Mouse (Mus musculus) limb, embryonic 11.5 days (tissue): ENCODE measurements around the gene Dcaf4. TPM values are rescaled to one million over a fixed set of nuclear protein-coding genes. Genes with fewer than 3 reads are reported as not detected.
A peak's percentile ranks its signal among the peaks of the same experiment; 100 is the strongest.

Experiments
- ATAC-seq: fragments of 200-750 bp; cut with Nextera tagmentation; 2 replicates; pipeline ENCODE4 v1.8.0; 2017; ENCODE audit warnings: low read depth; ENCODE audit not compliant: insufficient number of reproducible peaks, low FRiP score, low TSS enrichment
- DNase-seq: peaks from one replicate; pipeline ENCODE4 v3.0.0-alpha.2; 2015; ENCODE audit warnings: low spot score
- H3K27ac ChIP-seq: fragments of 300-500 bp; sonication (generic); replicated peaks from 2 replicates; pipeline ENCODE4 v1.5.1; 2014; ENCODE audit warnings: low read depth, mild to moderate bottlenecking, low read length
- H3K27me3 ChIP-seq: fragments of 300-500 bp; sonication (generic); 2 replicates; pipeline ENCODE4 v1.6.1; 2014; ENCODE audit warnings: mild to moderate bottlenecking, low read length, mixed read lengths; ENCODE audit not compliant: control insufficient read depth, insufficient read depth
- H3K36me3 ChIP-seq: fragments of 300-500 bp; sonication (generic); 2 replicates; pipeline ENCODE4 v1.6.1; 2014; ENCODE audit warnings: mild to moderate bottlenecking, low read length, moderate library complexity, mixed read lengths; ENCODE audit not compliant: control insufficient read depth, insufficient read depth
- H3K4me1 ChIP-seq: fragments of 300-500 bp; sonication (generic); 2 replicates; pipeline ENCODE4 v1.6.1; 2014; ENCODE audit warnings: low read length, mixed read lengths; ENCODE audit not compliant: control insufficient read depth, insufficient read depth
- H3K4me2 ChIP-seq: fragments of 300-500 bp; sonication (generic); 2 replicates; pipeline ENCODE4 v1.6.1; 2014; ENCODE audit warnings: low read depth, mild to moderate bottlenecking, moderate library complexity; ENCODE audit not compliant: severe bottlenecking
- H3K4me3 ChIP-seq: fragments of 300-500 bp; sonication (generic); 2 replicates; pipeline ENCODE4 v1.5.1; 2014; ENCODE audit warnings: low read depth, low read length
- H3K9ac ChIP-seq: fragments of 300-500 bp; sonication (generic); 2 replicates; pipeline ENCODE4 v1.6.1; 2014; ENCODE audit warnings: mild to moderate bottlenecking, low read length
- H3K9me3 ChIP-seq: fragments of 300-500 bp; sonication (generic); 2 replicates; pipeline ENCODE4 v1.6.1; 2016; ENCODE audit warnings: low read length; ENCODE audit not compliant: control insufficient read depth
- WGBS: fragments of 180-500 bp; shearing (Covaris S2); extraction: QIAGEN DNeasy Blood & Tissue Kit; methylation state at CpG from one replicate; pipeline ENCODE4 v1.1.7; 2014; 5-methylcytosine and 5-hydroxymethylcytosine counted together
- polyA plus RNA-seq: library from polyadenylated mRNA; unstranded; fragments of >200 nt; fragmentation: Nextera tagmentation; extraction: Ambion mirVana; gene quantifications from 2 replicates; pipeline ENCODE4 v1.2.1, GENCODE M21; 2014

Dcaf4 gene
- polyA plus RNA-seq, 1 experiment from 2014 or later, result 28.1 TPM

DNA sequence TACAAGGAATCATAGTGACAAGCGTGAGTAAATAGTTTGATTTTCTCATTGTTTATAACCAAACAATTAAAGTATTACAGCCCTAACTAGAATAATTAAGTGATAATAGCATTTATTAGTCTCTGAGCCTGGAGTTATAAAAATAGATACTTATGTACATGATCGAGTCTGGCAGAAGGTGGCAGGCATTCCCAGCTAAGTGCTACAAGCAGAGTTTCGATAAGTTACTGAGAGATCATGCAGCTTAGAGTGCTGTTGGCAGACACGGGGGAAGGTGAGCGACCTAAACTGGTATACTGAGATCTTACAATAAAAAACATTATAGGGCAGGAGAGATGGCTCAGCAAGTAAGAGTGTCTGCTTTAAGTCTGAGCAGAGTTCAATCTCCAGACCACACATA lies 36.6 kb upstream of the Dcaf4 start:
- DNase-seq (no peak), ATAC-seq (no peak)
- H3K27me3 ChIP-seq, result peaks cover 20% of the 10 kb centered on the region
- H3K36me3 ChIP-seq, result no peaks in the 10 kb centered on the region
- H3K4me1 ChIP-seq, result peaks cover 11% of the 10 kb centered on the region
- H3K9me3 ChIP-seq, result no peaks in the 10 kb centered on the region
- H3K9ac ChIP-seq, result no peak overlapping the region
- no peak overlapping the region for H3K4me3 ChIP-seq
- H3K4me2 ChIP-seq, result no peak overlapping the region
- 60% methylated on average over 5 of the region's 5 CpGs for WGBS
- no peak overlapping the region for H3K27ac ChIP-seq

DNA sequence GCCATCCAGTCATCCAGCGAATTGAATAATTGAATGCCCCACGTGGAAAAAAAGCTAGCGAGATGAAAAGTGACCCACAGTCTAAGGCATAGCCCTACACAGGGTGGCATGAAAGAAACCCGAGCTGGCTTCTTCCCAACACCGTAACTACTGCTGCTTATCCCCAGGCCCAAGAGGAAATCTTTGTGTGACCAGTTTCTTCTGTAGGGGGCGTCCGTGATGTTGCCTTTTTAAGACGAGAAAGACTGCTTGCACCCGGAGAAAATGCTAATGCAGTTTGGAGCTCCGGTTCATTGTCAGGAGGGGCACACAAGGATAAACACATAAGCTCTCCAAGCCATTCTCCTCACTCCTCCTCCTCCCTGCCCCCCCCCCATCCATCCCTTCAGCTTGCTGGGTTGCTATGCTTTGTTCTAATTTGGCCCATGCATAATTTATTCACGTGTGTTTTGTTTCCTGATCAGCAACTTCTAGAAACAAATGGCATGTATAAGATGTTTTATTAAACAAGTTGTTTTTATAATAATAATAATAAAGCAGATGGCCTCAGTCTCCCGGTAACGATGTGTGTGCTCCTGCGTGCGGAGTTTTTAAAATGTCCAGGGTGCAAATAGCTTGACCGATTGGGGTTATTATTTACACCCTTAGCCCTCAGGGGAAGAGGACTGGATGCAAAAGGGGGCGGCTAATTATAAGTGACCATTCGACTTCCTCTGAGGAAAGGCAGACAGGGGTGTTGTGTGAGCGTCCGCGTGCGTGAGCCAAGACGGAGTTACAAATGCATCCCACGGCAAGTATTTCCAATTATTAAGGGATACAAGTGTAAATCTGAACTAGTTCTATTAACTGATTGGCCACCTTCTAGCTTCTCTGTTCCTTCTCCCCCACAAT lies 35.2 kb upstream of the Dcaf4 start:
- no peak overlapping the region; the same call in 1 of the 2 replicates for H3K9ac ChIP-seq
- under 1% methylated on average over 24 of the region's 24 CpGs for WGBS
- no peak overlapping the region for H3K27ac ChIP-seq
- no peaks in the 10 kb centered on the region for H3K36me3 ChIP-seq
- no peaks in the 10 kb centered on the region for H3K9me3 ChIP-seq
- peaks cover 14% of the 10 kb centered on the region for H3K4me1 ChIP-seq
- ATAC-seq (no peak), DNase-seq (peak; percentile 46)
- H3K27me3 ChIP-seq, result peaks cover 20% of the 10 kb centered on the region
- H3K4me3 ChIP-seq, result peak overlapping the region; percentile 68
- peak overlapping the region; percentile 99 for H3K4me2 ChIP-seq

DNA sequence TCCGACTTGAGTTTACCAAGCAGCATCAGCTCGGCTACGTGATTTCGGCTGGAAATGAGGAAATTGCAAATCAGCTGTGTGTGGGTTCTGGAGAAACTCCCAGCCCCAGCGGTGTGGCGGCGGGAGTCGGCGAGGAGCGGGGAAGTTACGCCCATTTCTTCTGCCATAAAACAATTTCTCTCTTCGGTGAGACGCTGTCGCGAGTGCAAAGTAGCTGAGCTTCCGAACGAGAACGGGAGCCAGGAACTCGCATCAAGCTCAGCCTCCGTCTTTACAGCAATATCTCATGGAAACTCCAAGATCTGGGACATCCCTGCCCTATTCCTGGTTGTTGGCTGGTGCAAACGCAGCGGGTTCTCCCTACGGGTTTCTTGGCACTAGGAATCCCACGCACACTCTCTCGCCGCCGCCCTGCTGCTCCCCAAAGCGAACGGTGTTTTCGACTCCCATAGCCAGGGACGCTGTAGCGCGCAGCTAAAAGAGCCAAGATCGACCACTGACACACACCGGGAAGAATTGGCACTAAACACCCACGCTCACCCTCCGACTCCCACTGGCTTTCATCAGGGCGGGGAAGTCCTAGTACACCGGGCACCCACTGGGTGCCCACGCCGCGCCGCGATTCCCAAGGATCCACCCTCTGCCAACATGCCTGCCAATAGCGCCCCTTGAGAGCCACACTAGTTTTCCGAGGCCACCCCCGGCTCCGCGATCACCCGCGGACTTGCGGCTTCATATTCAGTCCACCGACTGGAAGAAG lies 34.2 kb upstream of the Dcaf4 start:
- DNase-seq, result peak; percentile 57

DNA sequence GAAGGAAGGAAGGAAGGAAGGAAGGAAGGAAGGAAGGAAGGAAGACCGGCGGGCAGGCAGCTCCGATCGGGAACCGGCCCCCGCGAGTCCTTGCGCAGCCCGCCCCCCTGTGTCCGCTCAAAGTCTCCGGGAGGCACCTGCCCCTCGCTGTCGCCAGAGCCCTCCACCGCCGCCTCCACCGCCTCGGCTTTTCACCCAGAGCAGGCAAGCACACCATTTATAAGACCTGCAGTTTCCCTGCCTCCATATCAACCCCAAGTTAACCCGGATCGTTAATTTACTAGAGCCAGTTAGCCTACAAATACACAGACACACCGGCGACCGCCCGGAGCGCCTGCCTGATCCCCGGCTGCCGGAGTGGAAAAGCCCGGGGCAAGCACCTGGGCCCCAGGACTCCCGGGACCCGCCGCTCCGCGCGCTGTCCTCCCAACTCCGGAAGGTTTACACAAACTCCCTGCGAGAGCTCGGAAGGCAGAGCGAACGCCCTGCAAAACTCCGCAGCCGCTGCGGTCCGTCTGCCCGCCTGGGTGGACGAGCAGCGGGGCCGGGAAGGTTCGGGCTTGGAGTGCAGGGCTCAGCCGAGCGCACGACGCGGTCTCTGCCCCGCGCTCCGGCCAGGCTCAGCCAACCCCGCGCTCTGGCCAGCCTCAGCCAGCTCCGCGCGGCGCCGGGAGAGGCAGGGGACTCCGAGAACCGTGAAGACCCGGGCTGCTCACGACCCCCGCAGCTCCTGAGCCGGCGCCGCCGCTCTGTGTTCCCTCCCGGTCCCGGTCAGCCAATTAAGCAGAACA lies 33.4 kb upstream of the Dcaf4 start:
- DNase-seq (peak; percentile 77), ATAC-seq (peak; percentile 42; the same call in 1 of the 2 replicates)
- peak overlapping the region; percentile 68 for H3K4me3 ChIP-seq
- peak overlapping the region; percentile 62; the same call in 1 of the 2 replicates for H3K27ac ChIP-seq
- peaks cover 14% of the 10 kb centered on the region for H3K4me1 ChIP-seq
- no peaks in the 10 kb centered on the region for H3K9me3 ChIP-seq
- H3K9ac ChIP-seq, result peak overlapping the region; percentile 48
- H3K36me3 ChIP-seq, result no peaks in the 10 kb centered on the region; the same call in 1 of the 2 replicates
- under 1% methylated on average over 73 of the region's 73 CpGs for WGBS
- peak overlapping the region; percentile 99 for H3K4me2 ChIP-seq
- peaks cover 20% of the 10 kb centered on the region for H3K27me3 ChIP-seq

More for the DNA sequence above, 34.2 kb upstream of the Dcaf4 start:
- Histone ChIP-seq H3K4me3 (peak overlapping the region; percentile 68), H3K9me3 (no peaks in the 10 kb centered on the region), H3K27me3 (peaks cover 20% of the 10 kb centered on the region), H3K4me2 (peak overlapping the region; percentile 99), H3K4me1 (peaks cover 14% of the 10 kb centered on the region), H3K27ac (no peak overlapping the region), H3K36me3 (no peaks in the 10 kb centered on the region), H3K9ac (peak overlapping the region; percentile 48)
- WGBS, result under 1% methylated on average over 53 of the region's 53 CpGs
- no peak for ATAC-seq

DNA sequence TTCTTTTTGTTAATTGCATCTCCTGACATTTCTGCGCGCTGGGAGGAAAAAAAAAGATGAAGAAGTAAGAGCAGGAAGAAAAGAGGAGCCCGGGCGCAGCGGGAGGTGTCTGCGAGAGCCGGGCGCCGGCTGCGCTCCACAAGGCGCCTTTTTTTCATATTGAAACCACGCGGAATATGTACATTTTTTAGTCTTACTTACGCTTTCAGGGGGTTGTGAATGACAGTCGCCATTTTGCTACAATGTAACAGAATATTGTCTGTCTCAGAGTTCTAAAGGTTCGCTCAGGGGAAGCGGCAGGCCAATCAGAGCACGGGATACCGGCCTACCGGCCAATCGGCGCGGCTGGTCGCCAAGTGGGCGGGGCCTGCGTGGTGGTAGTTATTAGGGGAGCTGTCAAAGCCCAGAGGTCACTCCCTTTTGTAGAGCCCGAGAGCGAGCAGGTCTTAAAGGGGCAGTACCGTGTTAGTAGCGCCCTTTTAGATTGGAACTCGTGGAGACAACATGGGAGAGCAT lies 32.7 kb upstream of the Dcaf4 start, which contains the start of gene Dpf3:
TSS of gene Dpf3 (minus strand) at position 241 of the 516 bp plus-strand sequence.
- WGBS, result under 1% methylated on average over 31 of the region's 31 CpGs
- peak within 1 kb of the TSS; percentile 68 for H3K4me3 ChIP-seq
- H3K4me2 ChIP-seq, result peak within 1 kb of the TSS; percentile 99
- peaks cover 14% of the 10 kb centered on the region for H3K4me1 ChIP-seq
- ATAC-seq (peak; percentile 93), DNase-seq (peak; percentile 97)
- peak within 1 kb of the TSS; percentile 62; the same call in 1 of the 2 replicates for H3K27ac ChIP-seq
- peak within 1 kb of the TSS; percentile 48 for H3K9ac ChIP-seq
- H3K9me3 ChIP-seq, result no peaks in the 10 kb centered on the region
- H3K36me3 ChIP-seq, result no peaks in the 10 kb centered on the region; the same call in 1 of the 2 replicates
- H3K27me3 ChIP-seq, result peaks cover 20% of the 10 kb centered on the region

DNA sequence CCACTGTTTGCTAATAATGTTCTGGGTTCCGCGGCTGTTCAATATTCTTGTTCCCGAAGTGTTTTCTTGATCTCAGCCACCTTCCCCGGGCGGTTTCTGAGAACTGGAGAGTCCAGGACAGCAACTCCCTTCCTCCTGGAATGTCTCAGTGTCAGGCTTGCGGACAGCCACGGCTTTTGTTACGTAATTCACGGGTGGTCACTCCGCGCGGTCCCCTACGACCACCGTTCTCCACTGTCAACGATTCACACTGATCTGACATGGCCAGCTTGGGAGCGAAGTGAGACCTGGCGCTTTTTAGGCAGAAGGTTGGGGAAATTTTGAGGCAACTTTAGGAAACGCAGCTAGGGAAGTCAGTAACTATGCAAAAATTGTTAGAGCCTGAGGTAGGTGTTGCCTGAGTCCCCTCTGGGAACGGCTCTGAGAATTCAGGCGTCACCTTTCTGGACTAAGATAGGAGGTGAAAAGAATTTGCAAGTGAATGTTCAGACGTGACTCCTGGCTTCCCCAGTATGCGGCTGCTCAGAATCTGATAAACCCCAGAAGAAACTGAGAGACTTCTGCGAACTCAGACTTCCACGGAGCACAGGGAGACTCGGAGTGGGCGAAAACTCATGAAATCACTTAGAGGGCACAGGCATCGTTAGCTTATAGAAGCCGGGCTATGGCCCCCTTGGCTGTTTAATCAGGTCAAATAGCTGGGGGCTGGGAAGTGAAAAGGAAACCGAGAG lies 31.9 kb upstream of the Dcaf4 start:
- peaks cover 14% of the 10 kb centered on the region for H3K4me1 ChIP-seq
- H3K27me3 ChIP-seq, result peaks cover 20% of the 10 kb centered on the region
- H3K27ac ChIP-seq, result no peak overlapping the region
- DNase-seq, result peak; percentile 40
- H3K9me3 ChIP-seq, result no peaks in the 10 kb centered on the region
- under 1% methylated on average over 29 of the region's 29 CpGs for WGBS
- no peak overlapping the region for H3K9ac ChIP-seq
- H3K4me3 ChIP-seq, result peak overlapping the region; percentile 68
- peak overlapping the region; percentile 99 for H3K4me2 ChIP-seq
- H3K36me3 ChIP-seq, result no peaks in the 10 kb centered on the region; the same call in 1 of the 2 replicates
- no peak for ATAC-seq

DNA sequence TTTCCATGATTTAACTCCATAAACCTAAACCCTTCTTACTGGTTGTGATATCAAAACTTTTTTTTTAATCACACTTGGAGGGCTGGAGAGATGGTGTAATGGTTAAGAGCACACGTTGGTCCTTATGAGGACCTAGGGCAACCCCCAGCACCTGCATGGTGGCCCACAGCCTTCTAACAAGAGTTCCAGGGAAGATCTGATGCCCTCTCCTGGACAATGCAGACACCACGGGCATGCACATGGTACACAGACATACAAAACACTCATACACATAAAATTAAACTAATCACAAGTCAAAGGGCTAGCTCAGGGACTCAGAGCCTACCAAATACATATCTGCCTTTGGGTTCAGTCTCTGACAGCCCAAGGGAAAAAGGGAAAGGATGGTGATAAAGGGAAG lies 30.5 kb upstream of the Dcaf4 start:
- ATAC-seq (no peak), DNase-seq (no peak)
- Histone ChIP-seq H3K27me3 (peaks cover 13% of the 10 kb centered on the region; the same call in 1 of the 2 replicates), H3K9ac (no peak overlapping the region), H3K4me1 (peaks cover 14% of the 10 kb centered on the region), H3K27ac (no peak overlapping the region), H3K4me3 (no peak overlapping the region), H3K4me2 (no peak overlapping the region), H3K36me3 (no peaks in the 10 kb centered on the region; the same call in 1 of the 2 replicates), H3K9me3 (no peaks in the 10 kb centered on the region)
- WGBS, result 37% methylated on average over 2 of the region's 2 CpGs
